Mouse (Mus musculus): ENCODE data around the gene Atp10a.

Gene Atp10a

GRCm38 (mm10) chr7:58655866-58656265 is at the start of gene Atp10a:
Atp10a (plus strand) TSS chr7:58656166.
- DNase-seq (ENCODE audit: low read depth) = no peak

GRCm38 (mm10) chr7:58618048-58618447 is 37.9 kb upstream of the Atp10a start:
- no peak for DNase-seq (ENCODE audit: low read depth)

- no peak for DNase-seq (ENCODE audit: low read depth)
Observed at GRCm38 (mm10) chr7:58626305-58627155, 29.4 kb upstream of the Atp10a start.

GRCm38 (mm10) chr7:58627381-58627780 is 28.6 kb upstream of the Atp10a start:
- DNase-seq (ENCODE audit: low read depth) = no peak

DNA sequence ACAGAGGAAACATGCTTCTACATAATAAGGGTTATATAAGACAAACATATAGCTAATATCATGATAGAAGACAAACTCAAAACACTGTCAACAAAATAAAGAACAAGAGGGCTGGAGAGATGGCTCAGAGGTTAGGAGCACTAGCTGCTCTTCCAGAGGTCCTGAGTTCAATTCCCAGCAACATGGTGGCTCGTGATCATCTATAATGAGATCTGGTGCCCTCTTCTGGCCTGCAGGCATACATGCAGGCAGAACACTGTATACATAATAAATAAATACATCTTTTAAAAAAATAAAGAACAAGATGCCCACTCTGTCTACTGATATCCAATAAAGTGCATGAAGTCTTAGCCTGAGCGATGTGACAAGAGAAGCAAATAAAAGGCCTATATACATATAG is 26.7 kb upstream of the Atp10a start:
- DNase-seq (ENCODE audit: low read depth) = no peak

DNA sequence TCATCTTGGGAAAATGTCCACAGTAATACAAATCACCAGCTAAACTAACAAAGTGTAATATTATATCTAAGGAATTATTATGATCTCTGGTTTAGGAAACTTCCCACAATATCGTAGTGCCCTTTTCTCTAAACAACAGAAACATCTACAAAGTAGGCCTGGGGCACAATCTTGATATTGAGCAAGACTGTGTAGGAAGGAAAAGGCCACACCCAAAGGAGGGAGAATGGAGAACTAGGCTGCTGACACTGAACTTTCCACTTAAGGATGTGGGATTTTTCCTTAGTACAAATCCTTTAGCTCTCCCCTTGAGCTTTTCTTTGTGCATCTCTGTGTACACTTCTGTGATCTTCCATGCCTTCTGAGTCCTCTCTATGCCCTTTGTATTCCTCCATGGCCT is 22.3 kb upstream of the Atp10a start:
- DNase-seq (ENCODE audit: low read depth) = no peak

- no peak for DNase-seq (ENCODE audit: low read depth)
Observed at GRCm38 (mm10) chr7:58639676-58640075, 16.3 kb upstream of the Atp10a start.

DNA sequence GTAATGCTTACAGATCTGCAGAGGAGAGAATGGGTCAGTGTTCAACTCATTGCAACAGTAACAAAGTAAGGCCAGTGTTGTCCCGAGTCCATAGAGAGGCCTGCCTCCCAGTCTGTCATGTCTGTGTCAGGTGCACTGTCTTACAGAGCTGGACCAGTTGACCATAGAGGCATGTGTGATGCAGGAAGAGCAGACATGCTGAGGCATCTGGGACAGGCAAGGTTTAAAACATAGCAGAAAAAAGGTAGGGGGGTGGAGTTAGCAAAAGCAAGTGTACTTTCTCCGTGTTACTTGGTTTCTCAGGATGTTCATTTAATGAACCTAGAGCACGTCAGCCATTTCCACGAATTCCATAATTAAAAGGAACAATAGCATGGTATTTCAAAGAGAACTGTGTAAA is 15.5 kb upstream of the Atp10a start:
- DNase-seq (ENCODE audit: low read depth) = no peak

DNA sequence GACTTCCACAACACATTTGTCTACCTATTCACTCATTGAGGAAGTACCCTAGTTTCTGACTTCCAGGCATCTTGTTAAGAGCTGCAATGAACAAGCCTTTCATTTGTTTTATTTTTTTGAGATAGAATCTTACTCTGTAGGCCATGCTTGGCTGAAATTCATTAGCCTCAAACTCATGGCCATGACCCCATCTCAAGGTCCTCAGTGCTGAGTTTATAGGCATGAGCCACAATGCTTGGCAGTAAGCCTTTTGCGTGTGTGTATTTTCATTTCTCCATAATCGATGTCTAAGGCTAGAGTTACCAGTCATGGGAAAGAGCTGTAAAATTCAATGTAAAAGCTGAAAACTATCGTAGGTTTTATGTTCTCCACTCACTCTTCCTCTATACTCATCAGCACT is 14.1 kb upstream of the Atp10a start:
- DNase-seq (ENCODE audit: low read depth) = no peak

DNA sequence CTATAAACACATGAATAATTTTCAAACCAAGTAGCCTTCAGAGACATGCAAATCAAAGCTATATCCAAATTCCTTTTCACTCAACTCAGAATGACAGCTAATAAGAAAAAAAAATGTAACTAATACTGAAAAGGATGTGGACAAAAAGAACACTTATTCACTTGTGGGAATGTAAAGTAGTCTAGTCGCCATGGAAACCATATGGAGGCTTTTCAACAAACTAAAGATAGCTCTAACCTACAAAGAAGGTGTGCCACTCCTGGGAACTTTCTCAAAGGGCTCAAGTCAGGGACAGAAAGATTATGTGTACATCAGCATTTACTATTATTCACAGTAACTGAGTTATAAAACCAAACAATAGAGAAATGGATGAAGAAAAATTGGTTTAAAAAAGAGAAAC is 8.6 kb upstream of the Atp10a start:
- DNase-seq (ENCODE audit: low read depth) = no peak

DNA sequence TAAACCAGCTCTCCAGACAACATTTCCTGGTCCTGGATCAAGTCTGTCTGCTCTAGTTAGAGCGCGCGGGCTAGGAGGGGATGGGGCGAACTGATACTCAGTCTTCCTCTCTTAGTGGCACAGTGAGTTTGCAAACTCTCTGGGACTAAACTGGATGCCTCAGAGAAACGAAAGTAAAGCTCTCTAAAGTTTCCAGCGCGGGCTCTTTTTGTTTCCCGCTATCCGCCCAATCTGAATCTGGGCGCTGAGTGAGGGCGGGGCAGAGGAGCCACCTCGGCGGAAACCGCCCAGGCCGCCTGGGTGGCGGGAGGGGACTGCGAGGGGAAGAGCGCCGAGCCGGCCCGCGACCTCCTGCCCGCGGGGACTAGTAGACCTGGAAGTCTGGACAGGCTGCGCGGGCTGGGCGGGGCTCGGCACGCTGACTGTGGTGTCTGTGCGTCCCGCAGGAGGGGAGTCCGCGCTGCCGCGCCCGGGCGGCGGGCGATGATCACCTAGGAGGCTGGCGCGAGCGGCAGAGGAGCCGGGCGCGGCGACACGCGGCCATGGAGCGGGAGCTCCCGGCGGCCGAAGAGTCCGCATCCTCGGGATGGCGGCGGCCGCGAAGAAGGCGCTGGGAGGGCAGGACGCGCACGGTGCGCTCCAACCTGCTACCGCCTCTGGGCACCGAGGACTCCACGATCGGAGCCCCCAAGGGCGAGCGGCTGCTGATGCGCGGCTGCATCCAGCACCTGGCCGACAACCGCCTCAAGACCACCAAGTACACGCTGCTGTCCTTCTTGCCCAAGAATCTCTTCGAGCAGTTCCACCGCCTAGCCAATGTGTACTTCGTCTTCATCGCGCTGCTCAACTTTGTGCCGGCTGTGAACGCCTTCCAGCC is 2.2 kb downstream of the Atp10a start:
- DNase-seq (ENCODE audit: low read depth) = peak; percentile 66

GRCm38 (mm10) chr7:58658790-58659405 is 2.9 kb downstream of the Atp10a start:
- no peak for DNase-seq (ENCODE audit: low read depth)

DNA sequence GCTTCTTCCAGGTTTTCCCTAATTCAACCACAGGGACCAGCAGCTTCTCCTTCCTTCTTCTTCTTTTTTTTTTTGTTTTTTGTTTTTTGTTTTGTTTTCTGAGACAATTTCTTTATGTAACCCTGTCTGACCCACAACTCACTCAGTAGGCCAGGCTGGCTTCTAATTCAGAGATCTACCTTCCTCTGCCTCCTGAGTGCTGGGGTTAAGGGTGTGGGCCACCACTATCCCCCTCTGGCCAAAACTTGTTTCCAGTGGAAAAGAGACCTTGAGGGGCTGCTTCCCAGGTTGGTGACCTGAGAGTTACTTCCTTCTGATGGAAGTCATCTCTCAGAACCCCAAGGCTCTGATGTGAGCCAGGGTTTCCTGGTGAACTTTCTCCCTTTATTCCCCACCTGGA is 4.1 kb downstream of the Atp10a start:
- DNase-seq (ENCODE audit: low read depth) = no peak

GRCm38 (mm10) chr7:58660665-58661064 is 4.7 kb downstream of the Atp10a start:
- DNase-seq (ENCODE audit: low read depth) = no peak

DNA sequence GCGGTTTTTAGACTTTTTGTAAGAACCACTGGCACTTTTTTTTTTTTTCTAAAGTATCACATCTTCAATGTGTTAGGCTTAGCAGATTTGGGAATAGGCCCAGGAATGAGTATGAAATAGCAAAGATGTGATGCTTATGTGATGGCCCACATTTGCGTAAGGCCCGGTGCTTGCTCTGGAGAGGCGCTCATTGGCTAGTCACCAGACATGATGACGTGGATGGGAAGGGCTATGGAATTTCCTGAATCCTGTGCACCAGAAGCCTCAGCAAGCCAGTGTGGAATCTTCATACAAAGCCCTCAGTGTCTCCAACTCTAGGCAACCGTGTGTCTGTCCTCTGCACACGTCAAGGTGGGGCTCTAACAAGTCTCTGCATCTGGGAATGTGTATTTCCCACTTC is 5.1 kb downstream of the Atp10a start:
- DNase-seq (ENCODE audit: low read depth) = no peak

DNA sequence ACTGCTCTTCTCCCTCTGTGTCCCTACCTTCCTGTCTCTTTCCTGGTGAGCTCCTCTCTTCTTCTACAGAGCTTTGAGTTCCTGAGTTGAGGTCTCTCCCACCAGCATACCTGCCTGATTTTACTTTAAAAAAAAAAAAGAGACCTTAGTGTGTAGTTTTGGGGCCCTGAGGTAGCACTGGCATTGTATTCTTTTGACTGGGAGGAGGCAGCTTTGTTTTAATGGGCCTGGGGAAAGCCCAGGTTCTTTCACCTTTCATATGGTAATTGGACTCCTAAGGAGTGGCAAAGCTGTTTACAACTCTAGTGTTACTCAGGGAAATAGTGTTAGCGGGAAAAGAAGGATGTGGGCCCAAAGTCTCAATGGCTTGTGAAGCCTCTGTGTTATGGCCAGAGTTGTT is 12.7 kb downstream of the Atp10a start:
- no peak for DNase-seq (ENCODE audit: low read depth)

DNA sequence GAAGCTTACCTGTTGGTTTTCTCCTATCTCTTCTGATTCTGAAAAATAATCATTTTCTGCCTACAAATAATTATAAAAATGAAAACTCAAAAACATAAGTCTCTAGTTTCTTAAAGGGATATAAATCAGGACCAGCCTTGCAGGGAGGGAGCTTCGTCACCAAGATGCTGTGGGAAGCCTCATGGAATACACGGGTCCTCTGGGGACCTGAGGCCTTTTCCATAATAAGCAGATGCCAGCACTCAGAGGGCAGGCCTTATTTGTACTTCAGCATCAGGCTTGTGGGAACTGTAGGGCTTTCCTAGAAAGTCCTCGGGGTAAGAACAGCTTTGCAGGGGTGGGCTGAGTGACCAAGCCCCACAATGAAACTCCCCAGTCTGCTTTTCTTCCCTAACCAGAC is 20.1 kb downstream of the Atp10a start:
- DNase-seq (ENCODE audit: low read depth) = no peak

- DNase-seq (ENCODE audit: low read depth) = no peak
Observed at GRCm38 (mm10) chr7:58677111-58677805, 21.3 kb downstream of the Atp10a start.

DNA sequence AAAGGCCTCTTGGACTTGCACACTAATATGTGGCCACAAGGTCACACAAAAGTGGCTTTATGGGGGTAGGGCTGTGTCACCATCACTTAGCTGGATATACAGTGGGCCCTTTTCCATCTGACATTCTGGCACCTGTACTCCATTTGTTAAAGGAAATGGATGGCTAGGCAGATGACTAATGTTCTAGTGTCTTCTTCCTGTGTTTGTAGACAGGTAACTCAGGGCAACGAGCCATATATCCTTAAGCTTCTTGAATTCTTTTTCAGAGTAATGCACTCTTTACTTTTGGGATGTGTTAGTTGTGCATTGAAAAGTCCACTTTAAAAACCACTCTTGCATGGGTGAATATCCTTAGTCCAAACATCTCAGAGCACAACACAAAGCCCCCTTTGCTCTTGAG is 30.0 kb downstream of the Atp10a start:
- no peak for DNase-seq (ENCODE audit: low read depth)

DNA sequence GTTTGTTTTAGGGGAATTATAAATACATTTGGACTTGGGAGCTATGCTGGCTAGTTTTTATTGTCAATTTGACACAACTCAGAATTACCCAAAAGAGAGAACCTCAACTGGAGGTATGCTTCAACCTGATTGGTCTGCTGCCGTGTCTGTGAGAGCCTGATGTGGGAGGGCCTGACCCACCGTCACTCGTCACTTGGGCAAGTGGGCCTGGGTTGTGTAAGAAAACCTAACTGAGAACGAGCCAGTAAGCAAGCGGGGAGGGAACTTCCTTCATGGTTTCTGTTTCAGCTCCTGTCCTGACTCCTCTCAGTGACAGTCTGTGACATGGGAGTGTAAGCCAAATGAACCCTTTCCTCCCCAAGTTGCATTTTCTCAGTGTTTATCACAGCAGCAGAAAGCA is 30.6 kb downstream of the Atp10a start:
- DNase-seq (ENCODE audit: low read depth) = peak; percentile 29

- DNase-seq (ENCODE audit: low read depth) = no peak
Observed at GRCm38 (mm10) chr7:58686997-58687396, 31.0 kb downstream of the Atp10a start.

Measured in c-Kit-positive CD71-negative TER-119-negative erythroid progenitor cells, embryonic 14.5 days (primary cell).